Mouse (Mus musculus) kidney, postnatal 14 days (tissue): ENCODE data around the gene Acbd4.

Experiments used
- DNase-seq: peaks from one replicate; pipeline ENCODE4 v3.0.0; 2022; ENCODE audit warnings: mixed read lengths

The Acbd4 gene

DNA sequence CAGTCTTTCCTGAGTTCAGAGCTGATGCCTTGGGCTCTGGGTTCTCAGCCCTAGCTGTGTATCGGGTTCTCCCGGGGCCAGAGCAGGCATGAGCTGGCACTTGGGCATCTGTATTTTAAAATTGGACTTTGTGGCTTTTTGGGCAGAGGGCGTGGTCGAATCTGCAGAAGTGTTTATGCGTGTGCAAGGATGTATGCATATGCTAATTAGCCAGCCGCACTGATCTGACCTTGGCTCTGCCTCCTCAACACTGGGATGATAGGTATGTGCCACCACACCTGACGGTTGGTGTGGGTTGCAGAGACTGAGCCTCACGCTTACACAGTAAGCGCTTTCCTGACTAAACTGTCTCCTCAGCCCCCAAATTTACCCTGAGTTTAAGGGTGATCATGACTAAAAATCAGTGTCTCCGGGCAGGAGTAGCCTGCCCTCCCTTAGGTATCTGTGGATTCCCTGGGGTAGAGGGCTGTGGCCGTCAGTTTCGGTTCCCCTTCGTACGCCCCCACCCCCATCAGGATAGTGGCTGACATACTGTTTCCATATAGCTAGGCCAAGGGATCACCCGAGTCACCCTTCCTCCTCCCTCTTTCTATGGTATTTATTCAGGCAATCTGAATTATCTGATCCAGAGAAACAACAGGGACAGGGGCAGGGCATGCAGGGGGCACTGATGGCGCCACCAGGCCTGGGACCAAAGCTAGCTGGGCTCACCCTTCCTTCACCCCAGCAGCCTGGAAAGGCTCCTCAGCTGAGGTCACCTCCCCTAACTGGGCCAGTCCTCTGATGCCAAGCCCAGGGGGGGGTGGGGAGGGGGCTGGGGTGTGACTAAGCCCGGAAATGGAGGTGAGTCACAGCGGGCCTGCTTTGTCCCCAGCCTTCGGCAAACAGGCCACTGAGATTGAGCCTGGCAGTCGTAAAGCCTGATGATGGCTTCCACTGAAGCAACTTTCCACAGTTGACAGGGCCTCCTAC lies 7.3 kb upstream of the Acbd4 start:
- DNase-seq: no peak

DNA sequence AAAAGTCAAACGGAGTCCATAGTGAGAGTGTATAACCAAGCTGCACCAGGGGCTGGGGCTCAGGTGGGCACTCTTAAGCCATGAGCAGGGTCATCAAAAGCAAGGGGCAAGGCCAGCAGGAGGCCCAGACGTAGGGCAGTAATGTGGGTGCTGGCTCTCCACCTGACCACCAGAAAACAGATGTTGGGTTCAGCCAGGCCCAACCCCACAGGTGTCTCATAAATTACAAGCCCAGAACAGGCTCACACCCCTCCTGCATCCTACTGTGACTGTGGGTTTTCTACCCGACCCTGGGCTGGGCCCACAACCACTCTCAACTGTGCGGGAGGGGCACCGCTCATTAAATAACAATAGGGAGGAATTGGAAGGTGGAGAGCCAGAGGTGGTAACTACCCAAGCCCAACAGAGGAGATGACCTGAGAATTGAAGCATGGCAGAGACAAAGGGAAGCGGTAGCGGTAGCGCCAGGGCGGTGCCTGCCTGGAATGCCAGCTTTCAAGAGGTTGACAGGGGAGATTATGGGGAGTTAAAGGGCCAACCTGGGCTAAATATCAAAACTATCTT lies 6.3 kb upstream of the Acbd4 start:
- DNase-seq: no peak

- DNase-seq: no peak
These were observed 5.7 kb upstream of the Acbd4 start for GRCm38 (mm10) chr11:103095801-103096200.

DNA sequence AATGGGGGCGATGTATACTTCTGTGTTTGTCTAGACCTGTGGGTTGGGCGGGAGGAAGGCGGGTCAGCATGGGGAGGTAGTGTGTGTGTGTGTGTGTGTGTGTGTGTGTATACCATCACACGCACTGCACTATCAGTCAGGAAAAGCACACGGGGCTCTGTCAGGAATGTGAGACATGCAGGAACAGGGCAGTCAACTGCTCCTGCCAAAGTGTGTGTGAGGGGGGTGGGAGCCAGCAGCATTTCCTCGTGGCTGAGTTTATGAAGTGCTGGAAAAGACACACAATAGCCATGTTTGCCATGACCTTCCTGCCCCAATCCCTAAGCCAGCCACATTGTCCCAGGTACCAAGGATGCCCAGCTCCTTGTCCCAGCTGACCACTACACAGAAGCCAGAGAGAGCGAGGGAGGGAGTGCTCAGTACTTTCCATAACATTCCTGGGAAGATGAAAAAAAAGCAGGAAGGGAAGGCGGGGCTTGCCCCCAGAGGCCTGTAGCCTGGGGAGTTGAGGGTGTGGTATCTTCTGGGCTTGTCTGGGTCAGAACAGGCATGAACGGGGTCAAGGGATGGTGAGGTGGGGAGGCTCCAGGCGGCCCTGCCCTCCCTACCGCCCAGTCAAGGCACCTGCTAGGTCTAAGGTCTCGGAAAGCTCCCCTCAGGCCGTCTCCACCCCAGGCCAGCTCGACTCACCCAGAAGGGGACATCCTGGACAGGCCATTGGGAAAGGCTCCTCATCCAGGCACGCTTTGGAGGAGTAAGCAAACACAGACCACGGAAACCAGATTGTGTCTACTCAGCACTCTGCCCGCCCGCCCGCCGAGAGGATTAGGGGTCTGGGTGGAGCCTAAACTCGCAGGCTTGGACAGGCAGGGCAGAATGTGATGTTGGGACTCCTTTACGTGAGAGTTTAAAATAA lies 4.2 kb upstream of the Acbd4 start:
- peak; percentile 48 for DNase-seq

DNA sequence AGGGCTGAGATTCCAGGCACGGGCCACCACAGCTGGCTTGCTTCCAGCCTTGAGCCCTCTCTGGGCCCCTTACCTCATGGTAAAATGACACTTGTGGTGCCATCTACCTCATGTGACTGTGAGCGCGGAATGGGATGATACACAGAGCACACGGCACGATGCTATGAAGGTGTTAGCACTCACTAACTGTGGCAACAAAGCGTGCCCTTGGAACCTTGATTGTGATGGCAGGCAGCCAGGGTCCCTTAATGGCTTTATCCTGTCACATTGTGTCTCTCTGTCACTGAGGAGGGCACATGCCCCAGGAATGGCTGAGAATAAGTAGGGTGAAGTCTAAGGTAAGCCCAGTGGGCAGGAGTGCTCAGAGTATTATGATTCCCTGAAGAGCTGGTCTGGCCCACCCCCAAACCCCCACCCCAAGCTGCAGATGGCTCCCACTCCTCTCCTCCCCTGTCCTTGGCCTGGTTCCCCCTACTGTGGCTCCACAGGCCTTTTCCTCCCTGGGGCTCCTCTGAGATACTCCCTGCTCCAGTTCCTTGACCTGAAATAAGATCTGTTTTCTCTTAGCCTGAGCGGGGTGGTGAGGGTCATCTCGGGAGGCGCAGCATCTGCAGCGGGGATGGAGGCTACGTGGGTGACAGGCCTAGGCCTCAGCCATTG lies 2.8 kb upstream of the Acbd4 start:
- no peak for DNase-seq

GRCm38 (mm10) chr11:103099352-103099940 lies 2.0 kb upstream of the Acbd4 start:
- no peak for DNase-seq

- no peak for DNase-seq
These were observed 1.1 kb upstream of the Acbd4 start for GRCm38 (mm10) chr11:103100361-103100760.

- DNase-seq: peak; percentile 81
These were observed 502 bp downstream of the Acbd4 start for GRCm38 (mm10) chr11:103101866-103102501.

GRCm38 (mm10) chr11:103102725-103103349 lies 1.4 kb downstream of the Acbd4 start:
- peak; percentile 98 for DNase-seq

GRCm38 (mm10) chr11:103103621-103104020 lies 2.1 kb downstream of the Acbd4 start:
- DNase-seq: peak; percentile 40

- no peak for DNase-seq
These were observed 3.0 kb downstream of the Acbd4 start for GRCm38 (mm10) chr11:103104469-103104868.

GRCm38 (mm10) chr11:103105180-103105725 lies 3.8 kb downstream of the Acbd4 start:
- DNase-seq: peak; percentile 84

GRCm38 (mm10) chr11:103105810-103106209 lies 4.3 kb downstream of the Acbd4 start:
- DNase-seq: no peak

GRCm38 (mm10) chr11:103106386-103106785 lies 4.9 kb downstream of the Acbd4 start:
- DNase-seq: no peak

GRCm38 (mm10) chr11:103111301-103111700 lies 9.8 kb downstream of the Acbd4 start:
- peak; percentile 33 for DNase-seq

DNA sequence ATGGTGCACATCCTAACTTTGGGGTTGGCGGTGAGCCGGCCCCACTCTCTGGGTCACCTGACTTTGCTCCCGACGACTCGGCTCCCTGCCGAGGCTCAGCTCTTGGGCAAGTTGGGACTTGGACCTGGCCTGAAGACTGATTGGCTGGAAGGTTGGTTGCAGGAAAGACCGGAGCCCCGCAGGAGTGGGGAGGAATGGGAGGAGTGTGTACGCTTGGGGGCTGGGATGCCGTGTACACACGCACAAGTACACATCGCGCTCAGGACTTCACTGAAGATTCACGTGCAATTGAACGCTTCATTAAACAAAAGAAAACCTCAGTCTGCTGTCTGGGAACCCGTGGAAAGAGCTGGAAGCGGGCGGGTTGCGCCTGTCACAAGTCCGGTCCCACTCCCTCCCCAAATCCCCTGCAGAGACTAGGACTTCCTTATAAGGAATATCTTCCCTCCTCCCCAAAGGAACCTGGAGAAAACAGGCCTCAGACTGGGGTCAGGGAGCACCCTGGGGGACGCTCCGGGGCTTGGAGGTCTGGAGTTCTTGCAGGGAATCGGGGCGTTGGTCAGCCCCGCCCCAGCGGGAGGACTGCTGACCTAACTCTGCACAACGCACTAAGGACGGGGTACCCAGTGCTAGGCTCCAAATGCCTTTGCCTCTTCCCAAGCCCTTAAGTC lies 10.5 kb downstream of the Acbd4 start:
- DNase-seq: peak; percentile 90

DNA sequence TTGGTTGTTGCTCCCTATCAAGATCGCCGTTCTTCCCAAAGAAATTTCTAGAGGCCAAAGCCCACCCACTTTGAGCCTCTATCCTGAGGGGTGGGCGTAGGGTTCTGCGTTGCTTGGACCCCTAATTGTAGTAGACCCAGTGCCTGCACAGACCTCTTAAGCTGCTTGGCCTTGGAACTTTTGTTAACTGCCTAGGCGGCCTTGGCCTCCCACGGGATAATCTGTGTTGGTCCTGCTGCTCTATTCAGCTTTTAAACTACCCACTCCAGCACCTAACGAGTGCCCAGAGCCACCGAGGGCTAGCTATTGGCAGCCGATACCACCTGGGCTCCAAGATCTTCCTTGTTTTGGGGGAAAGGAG lies 11.1 kb downstream of the Acbd4 start:
- no peak for DNase-seq

- DNase-seq: no peak
These were observed 11.5 kb downstream of the Acbd4 start for GRCm38 (mm10) chr11:103113005-103113404.

DNA sequence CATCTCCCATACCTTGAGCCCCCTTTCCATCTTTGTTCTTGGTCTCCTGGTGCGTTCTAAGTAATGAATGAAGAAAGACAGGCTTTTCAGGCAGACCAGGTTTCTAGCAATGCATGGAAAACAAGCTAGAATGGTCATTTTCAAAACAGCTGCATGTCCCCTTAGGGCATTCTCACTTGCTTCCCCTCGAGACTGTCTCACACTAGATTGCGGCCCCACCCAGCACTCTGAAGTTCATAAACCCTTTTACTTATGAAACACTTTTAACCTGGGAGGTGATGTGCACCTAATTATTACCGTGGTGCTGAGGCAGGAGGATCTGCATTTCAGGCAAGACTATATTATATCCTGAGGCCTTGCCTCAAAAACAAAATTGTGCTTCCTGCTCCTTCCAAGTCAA lies 12.3 kb downstream of the Acbd4 start:
- DNase-seq: no peak

DNA sequence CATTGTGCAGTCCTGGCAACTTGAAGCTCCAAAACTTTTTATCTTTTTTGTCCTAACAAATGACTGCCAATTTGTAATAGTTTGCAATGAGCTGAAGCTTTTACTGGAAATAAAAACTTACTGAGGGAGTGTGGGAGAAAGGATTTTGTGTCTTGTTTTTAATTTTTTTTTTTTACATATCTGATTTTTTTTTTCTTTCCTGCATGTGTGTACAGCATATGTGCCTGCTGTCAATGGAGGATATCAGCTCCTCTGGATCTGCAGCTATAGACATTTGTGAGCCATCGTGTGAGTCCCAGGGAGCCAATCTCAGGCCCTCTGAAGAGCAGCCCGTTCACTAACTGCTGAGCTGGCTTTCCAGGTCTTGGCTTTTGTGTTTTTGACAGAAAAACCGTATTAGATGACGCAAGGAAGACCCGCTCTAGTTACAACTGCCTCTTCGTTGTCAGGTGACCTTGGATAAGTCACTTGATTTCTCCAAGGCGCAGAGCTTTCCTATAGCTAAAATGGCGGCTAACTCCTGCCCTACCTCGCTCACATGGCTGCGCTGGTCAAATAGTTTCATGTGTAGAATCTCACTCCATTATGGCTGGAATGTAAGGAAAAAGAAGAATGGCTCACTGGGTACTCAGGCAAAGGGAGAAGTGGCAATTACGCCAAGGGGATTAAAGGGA lies 12.9 kb downstream of the Acbd4 start:
- DNase-seq: no peak
